Mouse (Mus musculus) myocyte (in vitro differentiated cells): ENCODE measurements around the gene Ppm1n.

Experiments
- E2F4 ChIP-seq: IDR thresholded peaks from one replicate; pipeline ENCODE4 v1.6.1; 2011; ENCODE audit warnings: mild to moderate bottlenecking, control low read depth, moderate library complexity; ENCODE audit not compliant: insufficient read depth
- MAX ChIP-seq: IDR thresholded peaks from one replicate; pipeline ENCODE4 v1.6.1; 2011; ENCODE audit warnings: low read depth, mild to moderate bottlenecking, control low read depth
- POLR2A ChIP-seq: IDR thresholded peaks from one replicate; pipeline ENCODE4 v1.6.1; 2011; ENCODE audit warnings: low read depth, mild to moderate bottlenecking, control low read depth, moderate library complexity; ENCODE audit not compliant: insufficient read length
- POLR2AphosphoS2 ChIP-seq: IDR thresholded peaks from one replicate; pipeline ENCODE4 v1.6.1; 2011; ENCODE audit warnings: low read depth, control low read depth; ENCODE audit not compliant: insufficient read length
- SRF ChIP-seq: IDR thresholded peaks from one replicate; pipeline ENCODE4 v1.6.1; 2011; ENCODE audit warnings: low read depth; ENCODE audit not compliant: control insufficient read depth, insufficient read length
- TCF12 ChIP-seq: IDR thresholded peaks from one replicate; pipeline ENCODE4 v1.6.1; 2011; ENCODE audit warnings: mild to moderate bottlenecking, control low read depth; ENCODE audit not compliant: poor library complexity, insufficient read depth, severe bottlenecking
- USF1 ChIP-seq: IDR thresholded peaks from one replicate; pipeline ENCODE4 v1.6.1; 2011; ENCODE audit warnings: low read depth, mild to moderate bottlenecking, control low read depth, moderate library complexity

DNA sequence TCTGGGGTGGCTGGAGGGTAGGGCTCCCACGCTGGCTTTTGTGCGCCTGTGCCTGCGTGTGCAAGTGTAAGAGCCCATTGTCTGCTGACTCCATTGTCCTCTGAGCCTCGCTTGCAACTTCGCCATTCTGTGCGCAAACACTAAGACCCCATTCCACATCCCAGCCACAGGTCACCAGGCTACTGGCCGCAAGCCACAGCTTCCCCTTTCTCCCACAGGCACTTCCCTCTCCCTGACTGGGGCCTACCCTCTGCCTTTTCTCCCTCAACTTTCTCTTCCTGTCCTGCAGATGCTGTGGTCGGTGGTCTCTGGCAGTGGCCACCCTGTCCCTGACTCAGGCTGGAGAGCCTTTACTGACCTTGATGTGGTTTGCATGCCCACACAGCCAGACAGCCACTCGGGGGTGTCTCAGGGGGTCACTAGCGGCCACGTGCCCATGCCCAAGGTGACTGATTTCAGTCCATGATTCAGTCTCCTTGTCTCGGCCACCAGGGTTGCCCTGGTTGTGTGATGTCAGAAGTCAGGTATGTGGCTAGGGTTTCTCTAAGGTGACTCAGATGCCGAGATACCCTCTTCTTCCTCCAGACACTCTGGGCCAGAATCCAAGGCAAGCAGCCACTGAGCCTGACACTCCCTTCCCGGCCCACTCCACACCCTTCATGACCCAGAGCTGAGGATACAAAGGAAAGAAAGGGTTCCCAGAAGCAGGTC lies 36.7 kb upstream of the Ppm1n start:
- TF ChIP-seq USF1 (peak; percentile 65), POLR2A (no peak), MAX (no peak), SRF (no peak), E2F4 (no peak), POLR2AphosphoS2 (no peak), TCF12 (no peak)
